Mouse (Mus musculus): ENCODE data around the gene Krtap20-2. TPM values are rescaled to one million over a fixed set of nuclear protein-coding genes. Genes with fewer than 3 reads are reported as not detected.
"Not testable (repeated sequence)": the region's sequence is repeated elsewhere in the genome, so short reads cannot be mapped to it uniquely, and the experiment has no call there.

Gene Krtap20-2
- not detected for total RNA-seq (2022)

GRCm38 (mm10) chr16:89205561-89205960 is at the start of gene Krtap20-2:
Gene Krtap20-2 (plus strand): TSS chr16:89205861.
- no peak for DNase-seq (ENCODE audit: low spot score in 2 of 2)

- no peak for DNase-seq (ENCODE audit: low spot score in 2 of 2)
Observed at GRCm38 (mm10) chr16:89157652-89158051, 48.0 kb upstream of the Krtap20-2 start, which contains the start of gene Gm9789. Gene Gm9789 (plus strand): TSS chr16:89157952.

- DNase-seq (ENCODE audit: low spot score in 2 of 2) = not testable (repeated sequence)
Observed at GRCm38 (mm10) chr16:89169190-89169589, 36.5 kb upstream of the Krtap20-2 start, which contains the start of gene Gm7735. Gene Gm7735 (plus strand): TSS chr16:89169490.

GRCm38 (mm10) chr16:89174435-89174834 is 31.2 kb upstream of the Krtap20-2 start, which contains the start of gene 1110057P08Rik:
Gene 1110057P08Rik (plus strand): TSS chr16:89174735.
- no peak for DNase-seq (ENCODE audit: low spot score in 2 of 2)

GRCm38 (mm10) chr16:89188621-89189020 is 17.0 kb upstream of the Krtap20-2 start:
- no peak for DNase-seq (ENCODE audit: low spot score in 2 of 2)

Other genes with a start within 250 kb of the Krtap20-2 start
- gene Krtap16-3, start 243.0 kb upstream of the Krtap20-2 start, total RNA-seq (2022) = not detected
- not detected for gene Krtap22-2, start 195.1 kb upstream of the Krtap20-2 start, total RNA-seq (2022)
- gene Gm10229, start 190.6 kb upstream of the Krtap20-2 start, total RNA-seq (2022) = not detected
- not detected for gene Krtap6-1, start 174.2 kb upstream of the Krtap20-2 start, total RNA-seq (2022)
- not detected for gene Gm10228, start 164.4 kb upstream of the Krtap20-2 start, total RNA-seq (2022)
- not detected for gene Krtap6-5, start 158.0 kb upstream of the Krtap20-2 start, total RNA-seq (2022)
- not detected for gene 1110025L11Rik, start 141.9 kb upstream of the Krtap20-2 start, total RNA-seq (2022)
- not detected for gene Krtap6-3, start 121.8 kb upstream of the Krtap20-2 start, total RNA-seq (2022)
- not detected for gene Gm6358, start 65.0 kb upstream of the Krtap20-2 start, total RNA-seq (2022)
- not detected for gene Gm10061, start 54.8 kb upstream of the Krtap20-2 start, total RNA-seq (2022)
- not detected for gene Gm9789, start 47.9 kb upstream of the Krtap20-2 start, total RNA-seq (2022)
- not detected for gene Gm7735, start 36.4 kb upstream of the Krtap20-2 start, total RNA-seq (2022)
- gene 1110057P08Rik, start 31.1 kb upstream of the Krtap20-2 start, total RNA-seq (2022) = not detected
- gene Krtap21-1, start 198.0 kb downstream of the Krtap20-2 start, total RNA-seq (2022) = not detected
- gene Krtap6-2, start 214.2 kb downstream of the Krtap20-2 start, total RNA-seq (2022) = not detected

All from layer of hippocampus, adult 8-10 months (tissue).